Mouse (Mus musculus): Measurements from ENCODE around the gene Zbtb11.

- TF ChIP-seq CTCF (IDR thresholded peaks at IDR 0.05) (peak; percentile 39), POLR2A (IDR thresholded peaks at IDR 0.05; ENCODE audit: insufficient read depth, low read depth, low read length) (peak; percentile 83), EP300 (IDR thresholded peaks at IDR 0.05; ENCODE audit: insufficient read depth, low read depth, low read length) (0 out of 2 replicates have a peak, but pooled peaks have one; percentile 61)
Observed at GRCm38 (mm10) chr16:55973431-55974255, at the start of gene Zbtb11.
